Mouse (Mus musculus) ovary, adult 18-20 months (tissue): ENCODE results near the gene B230217C12Rik.

Experiments
- DNase-seq: peaks from one replicate; pipeline ENCODE4 v3.0.0; 2022; ENCODE audit warnings: low spot score, mixed read lengths

The B230217C12Rik gene

DNA sequence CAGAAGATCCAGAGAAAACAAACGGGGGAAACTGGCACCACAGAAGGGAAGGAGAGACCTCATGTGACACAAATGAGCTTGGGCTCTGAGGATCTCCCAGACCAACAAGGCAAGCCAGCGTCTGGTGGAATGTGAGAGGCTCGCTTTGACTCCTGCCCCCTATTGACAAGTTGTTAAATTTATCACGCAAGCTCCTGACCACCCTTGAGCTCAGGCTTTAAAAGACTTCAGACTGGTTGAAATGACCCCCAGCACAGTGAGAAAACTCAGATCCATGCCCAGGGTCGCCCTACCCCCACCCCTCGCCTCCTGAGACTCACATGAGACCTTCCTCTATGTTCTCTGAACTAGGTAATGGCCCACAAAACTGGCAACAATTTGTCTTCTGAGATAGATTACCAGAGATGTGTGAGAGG is at the start of gene B230217C12Rik:
Gene B230217C12Rik, plus strand, starts transcription at position 242 of the 416 bp plus-strand sequence.
- no peak for DNase-seq

DNA sequence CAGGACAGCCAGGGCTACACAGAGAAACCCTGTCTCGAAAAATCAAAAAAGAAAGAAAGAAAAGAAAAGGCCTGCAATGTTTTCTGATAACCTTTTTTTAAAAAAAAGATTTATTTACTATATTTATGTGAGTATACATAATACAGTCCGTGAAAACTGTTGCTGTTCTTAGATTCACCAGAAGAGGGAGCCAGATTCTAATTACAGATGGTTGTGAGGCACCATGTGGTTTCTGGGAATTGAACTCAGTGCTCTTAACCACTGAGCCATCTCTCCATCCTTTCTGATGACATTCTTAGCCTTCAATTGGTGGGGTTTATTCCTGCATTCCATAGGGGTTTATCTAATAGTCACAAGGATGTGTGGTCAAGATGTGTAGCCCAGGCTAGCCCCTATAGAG is 47.4 kb upstream of the B230217C12Rik start:
- DNase-seq = no peak

DNA sequence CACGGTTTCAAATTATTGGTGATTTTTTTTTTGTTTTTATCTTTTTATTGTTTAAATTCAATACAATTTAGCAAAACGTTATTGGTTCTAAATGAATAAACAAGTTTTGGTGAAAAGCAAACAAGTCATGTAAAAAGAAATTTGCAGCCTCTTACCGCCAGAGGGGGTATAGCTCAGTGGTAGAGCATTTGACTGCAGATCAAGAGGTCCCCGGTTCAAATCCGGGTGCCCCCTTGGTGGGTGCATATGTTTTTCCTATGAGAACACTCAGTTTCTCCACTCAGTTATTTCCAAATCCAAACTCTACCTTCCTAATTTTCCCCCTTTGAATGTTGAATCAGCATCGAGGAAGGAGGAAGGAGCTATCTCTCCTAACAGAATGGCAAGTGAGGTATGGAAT is 43.7 kb upstream of the B230217C12Rik start:
- no peak for DNase-seq

DNA sequence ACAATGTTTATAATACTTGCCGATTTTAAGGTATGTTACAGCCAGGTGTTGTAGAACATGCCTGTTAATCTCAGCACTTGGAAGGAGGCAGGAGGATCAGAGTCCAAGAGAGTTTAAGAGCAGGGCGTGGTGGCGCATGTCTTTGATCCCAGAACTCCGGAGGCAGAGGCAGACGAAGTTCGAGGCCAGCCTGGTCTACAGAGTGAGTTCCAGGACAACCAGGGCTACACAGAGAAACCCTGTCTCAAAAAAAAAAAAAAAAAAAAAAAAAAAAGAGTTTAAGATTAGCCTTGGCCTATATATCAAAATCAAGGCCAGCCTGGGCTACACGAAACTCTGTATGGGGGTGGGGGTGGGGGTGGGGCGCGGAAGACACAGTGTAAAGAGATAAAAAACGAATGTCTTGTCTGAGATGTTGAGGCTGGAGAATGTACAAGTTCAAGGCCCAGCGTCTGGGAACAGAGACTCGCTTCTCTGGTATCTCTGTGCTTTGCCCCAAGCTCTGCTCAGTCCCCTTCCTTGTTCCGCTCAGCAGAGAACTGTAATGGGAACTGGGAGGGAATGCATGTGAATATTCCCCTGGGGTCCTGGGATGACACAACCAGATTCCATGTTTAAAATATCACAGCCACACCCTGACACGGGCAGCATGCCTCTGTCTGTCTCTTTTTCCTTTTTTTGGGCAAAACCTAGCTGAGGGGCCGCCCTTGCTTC is 43.1 kb upstream of the B230217C12Rik start:
- no peak for DNase-seq

DNA sequence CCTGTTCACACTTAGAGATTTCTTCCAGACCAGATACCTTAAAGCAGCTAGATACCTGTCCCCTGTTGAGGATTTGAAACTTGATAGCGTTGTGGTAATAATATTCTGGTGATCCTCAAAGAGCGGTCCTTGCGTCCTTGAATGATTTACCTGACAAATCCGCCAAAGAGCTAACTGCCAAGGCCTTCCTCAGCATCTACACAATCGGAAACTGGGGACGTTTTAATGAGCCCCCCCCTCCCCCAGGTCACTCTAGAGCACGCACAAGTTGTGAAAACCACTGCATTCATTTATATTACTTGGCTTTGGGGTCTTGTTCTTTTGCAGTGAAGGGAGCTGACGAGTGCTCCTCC is 42.5 kb upstream of the B230217C12Rik start:
- DNase-seq = no peak

DNA sequence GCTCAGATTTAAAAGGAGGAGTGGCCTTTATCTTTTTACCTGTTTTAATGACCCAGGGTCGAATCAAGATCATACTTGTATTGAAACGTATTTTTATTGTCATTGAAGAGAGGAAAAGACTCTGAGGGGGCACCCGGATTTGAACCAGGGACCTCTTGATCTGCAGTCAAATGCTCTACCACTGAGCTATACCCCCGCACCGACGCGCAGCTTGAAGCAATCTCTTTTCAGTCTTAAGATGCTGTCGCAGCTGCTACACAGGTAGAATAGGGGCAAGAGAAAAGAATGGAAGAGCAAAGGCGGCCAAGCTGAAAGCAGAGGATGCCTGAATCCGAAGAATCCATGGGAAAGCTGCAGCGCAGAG is 41.8 kb upstream of the B230217C12Rik start, which contains the start of gene Lasp1:
Gene Lasp1, plus strand, starts transcription at position 219 of the 364 bp plus-strand sequence.
- peak; percentile 73 for DNase-seq

DNA sequence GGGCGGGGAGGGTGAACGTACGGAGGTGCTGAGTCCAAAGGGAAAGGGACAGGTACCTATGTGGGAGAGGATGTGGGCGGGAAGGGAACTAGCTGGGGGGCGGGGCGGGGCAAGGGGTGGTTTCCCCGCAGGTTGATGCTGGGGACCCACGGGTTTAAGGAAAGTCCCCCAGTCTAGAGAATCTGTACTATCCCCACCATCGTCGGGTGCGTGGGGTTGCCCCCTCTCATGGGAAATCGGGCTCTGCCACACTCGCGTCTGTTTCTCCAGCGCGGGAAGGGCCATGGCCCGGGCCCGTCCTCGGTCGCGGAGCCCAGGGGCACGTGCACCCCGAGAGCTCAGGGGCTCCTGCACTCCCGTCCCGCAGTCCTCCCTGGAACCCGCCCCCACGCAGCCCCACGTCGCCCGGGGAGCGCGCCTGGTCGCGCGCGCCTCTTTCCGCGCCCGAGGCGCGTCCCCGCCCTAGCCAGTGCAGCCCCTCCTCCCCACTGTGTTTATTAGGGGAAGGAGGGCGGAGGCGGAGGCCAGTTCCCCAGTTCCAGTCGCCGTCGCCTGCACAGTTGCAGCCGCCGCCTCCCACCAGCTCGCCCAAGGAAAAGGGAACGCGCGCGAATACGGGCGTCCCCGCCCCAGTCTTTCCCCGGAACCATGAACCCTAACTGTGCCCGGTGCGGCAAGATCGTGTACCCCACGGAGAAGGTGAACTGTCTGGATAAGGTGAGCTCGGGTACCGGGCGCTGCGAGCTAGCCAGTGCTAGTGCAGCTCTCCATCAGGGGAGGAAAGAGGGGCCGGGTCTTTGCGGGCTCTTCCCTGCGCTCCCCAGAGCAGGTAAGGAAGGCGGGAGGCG is 41.2 kb upstream of the B230217C12Rik start:
- peak; percentile 81 for DNase-seq

DNA sequence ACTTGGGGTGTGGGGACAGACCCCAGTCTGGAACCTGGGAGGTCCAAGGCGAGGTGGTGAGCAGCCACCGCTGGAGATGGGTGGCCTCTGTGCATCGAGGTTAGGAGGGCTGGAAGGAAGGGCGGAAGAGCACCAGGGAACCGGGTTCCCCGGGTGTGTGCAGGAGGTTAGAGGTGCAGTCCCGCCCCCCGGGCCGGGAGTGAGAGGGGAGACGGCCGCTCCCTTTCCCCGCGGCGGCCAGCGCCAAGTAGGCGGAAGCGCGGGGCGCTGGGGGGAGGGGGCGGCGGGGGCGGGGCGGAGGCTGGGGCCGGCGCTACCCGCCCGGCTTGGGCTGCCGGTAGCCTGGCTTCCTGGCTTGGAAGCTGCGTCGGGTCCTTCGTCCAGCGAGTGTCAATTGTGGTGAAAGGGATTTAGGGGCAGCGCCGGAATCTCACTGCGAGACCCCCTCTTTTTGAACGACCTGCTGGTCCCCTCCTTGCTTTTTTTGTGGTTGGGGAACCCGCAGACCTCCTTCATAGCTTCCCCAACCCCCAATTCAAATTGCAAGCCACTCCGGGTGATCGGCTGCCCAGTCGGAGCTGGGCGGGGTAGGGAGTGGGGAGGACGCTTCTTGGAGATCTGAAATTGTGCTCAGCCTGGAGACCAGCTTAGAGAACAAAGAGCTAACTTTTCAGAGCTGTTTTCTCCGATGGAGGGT is 40.4 kb upstream of the B230217C12Rik start:
- DNase-seq = peak; percentile 76

DNA sequence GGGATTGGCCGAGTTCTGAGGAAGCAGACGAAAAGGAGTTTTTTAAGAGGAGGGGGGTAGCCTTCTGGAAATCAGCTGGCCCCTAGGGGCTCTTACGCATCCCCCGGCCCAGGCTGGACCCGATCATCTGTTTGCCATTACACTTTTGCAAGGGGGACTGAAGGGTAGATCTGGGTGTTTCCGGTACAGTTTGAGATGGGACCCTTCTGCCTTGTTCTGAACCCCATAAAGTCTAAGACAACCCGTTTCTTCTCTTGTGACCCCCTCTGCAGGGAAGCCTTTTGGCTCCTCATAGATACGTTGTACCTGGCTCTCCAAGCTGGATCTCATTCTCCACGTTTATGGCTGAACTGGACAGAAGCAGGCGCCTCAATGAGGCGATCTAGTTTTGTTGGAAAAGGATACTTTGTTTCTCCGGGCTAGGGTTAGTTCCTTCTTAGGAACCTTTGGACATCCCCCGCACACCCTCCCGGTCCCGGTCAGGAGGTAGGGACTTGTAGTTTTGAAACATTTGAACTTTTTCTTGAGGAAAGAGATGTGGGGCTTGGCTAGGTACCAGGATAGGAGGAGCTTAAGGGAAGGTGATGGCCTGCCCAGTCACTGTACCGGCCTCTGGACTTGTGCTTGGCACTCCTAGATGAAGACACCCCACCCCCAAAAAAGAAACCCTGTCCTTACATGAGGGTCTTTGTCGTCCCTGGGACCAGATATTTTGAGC is 39.7 kb upstream of the B230217C12Rik start:
- no peak for DNase-seq

DNA sequence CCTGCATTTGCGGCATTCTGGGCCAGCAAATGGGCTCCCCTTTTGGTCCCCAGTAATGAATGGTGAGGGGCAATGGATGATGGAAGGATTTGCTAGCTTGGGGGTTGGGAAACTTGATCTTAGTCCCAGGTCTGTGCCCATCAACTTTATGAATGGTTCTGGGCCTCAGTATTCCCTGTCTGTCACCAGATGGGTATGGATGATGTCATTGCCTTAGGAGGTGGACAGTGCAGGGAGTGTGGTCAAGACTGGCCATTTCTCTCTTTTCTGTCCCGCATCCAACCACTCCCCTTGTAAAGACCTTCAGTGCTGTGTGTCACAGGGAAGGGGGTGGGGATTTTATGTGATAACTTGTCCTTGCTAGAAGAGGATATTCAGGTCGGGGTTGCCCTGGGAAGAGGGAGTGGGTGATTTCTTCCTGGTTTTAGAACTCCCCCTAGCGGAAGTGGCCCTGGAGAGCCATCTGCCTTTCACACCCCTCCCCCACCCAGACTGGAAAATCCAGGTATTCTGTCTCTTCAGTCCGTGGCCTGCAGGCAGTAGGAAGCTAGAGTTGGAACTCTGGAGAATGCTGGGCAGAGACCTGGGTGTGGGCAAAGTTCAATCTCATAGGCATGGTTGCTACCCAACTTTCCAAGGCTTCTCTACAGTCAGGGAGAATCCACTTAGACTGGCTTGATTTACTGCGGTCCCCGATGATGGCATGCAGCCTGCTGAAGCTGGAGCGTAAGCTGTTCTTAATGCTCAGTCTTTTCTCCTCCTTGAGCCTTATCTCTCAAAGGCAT is 39.0 kb upstream of the B230217C12Rik start:
- no peak for DNase-seq

DNA sequence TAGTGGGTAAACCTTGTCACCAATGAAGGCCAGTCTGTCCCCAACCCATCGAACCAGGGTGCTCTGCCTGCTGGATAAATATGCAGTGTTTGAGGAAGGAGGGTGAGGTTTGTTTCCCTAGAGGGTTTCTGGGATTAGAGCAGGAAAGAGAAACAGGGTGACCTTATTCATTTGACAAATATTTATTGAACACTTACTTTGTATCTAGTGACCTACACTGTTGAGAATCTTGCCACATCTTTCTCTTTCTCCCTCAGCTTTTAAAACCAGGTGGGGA is 38.4 kb upstream of the B230217C12Rik start:
- no peak for DNase-seq

DNA sequence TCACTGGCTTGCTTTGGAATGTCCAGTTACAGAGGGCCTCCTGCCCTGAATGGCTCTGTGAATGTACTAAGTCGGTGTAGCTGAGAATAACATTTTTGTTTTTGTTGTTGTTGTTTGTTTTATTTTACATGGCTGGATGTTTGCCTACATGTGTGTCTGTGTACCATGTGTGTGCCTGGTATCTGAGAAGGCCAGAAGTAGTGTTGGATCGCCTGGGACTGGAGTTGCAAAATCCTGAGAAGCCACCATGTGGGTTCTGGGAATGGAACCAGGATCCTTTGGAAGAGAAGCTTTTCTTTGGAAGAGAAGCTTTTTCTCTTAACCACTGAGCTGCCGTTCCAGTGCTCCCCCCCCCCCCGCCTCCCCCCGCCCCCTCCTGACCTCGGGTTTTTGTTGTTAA is 38.1 kb upstream of the B230217C12Rik start:
- DNase-seq = no peak

DNA sequence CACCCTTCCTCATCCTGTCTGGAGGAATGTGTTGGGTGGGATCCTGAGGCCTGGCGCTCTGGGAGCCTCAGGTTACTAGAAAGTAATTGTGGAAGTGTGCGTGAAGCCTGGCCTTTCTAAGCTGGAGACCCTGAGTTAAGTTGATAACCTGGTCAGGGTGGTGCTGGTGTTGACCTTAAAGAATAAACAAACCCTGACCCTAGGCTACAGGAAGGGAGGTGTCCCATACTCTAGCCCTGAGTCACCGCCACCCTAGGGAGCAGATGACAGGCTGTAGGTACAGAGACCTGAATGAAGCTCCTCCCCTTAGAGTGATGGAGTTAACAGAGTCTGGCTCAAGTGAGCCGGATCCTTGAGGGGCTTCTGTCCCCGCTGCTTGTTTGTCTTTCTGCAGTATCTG is 36.7 kb upstream of the B230217C12Rik start:
- DNase-seq = no peak

DNA sequence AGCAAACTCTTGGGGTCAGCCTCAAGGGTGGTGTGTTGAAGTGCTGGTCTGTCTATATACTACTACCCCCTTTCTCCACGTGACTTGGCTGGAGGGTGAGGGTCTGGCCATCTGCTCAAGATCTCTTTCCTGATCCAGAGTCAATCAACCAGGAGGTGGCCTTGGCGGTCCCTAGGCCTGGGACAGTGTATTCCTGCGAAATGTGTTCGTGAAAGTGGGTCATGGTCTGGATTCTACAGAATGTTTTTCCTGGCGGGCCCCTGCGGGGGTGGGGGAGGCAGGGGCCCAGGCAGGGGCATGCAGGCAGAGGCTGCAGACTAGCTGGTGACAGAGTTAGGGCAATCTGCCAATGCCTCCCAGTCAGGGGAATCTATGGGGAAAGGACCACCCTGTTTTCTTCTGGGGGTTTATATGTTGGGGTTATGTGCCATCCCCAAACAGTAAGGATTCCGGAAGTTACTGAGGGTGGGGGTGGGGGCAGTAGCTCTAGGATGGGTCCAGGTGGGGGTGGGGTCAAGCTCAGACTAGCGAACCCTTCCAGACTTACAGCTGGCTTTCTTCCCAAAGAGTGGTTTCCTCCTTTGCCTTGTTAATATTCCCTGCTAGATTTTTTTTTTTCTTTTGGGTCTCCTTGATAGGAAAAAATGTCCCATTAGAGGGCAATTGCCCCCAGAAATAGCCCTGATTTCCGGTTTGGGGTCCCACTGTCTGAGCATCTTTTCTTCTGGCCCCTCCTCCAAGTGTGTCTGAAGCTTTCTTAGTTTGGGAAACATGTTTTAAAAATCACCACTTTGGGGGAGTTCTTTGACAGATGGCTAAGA is 35.5 kb upstream of the B230217C12Rik start:
- DNase-seq = no peak

DNA sequence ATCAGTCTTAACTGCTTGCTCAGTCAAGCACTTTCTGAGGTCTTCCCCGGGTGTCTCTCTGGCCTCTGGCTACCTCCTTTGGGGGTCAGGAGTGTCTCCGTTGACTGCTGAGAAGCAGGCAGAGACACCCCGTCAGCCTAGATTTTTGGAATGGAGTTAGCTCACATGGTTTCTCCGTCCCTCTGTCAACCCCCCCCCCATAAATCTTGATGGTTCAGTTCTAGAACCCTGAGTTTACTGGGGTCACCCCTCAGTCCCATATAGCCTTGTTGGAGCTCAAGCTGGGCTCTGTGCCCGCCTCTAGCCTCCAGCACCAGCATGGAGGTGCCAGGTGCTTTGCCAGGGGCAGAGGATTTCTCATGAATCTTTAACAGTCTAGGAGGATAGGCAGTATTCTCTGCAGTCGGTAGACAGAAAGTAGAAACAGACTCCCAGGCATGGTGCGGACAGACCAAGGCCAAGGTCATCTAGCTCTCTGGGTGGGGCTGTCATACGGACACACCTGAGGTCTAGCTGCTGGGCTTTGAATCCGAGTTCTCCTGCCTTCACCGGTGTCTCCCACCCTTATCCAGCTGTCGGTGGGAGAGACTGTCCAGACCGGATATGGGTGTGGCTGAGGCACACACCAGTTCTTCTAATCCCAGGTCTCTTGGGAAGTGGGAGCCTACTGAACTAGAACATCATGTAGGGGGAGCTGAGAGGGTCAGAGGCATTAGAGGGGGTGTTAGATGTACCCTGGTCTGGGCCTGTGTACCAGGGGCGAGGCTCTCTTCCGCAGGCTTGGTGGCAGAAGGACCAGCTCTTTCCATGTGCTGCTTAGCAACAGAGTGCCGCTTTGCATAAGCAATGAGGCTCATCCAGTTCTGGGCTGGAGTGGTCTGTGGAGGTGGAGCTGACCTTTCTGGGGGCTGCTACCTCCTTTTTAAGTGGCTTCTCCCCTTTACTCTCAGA is 34.6 kb upstream of the B230217C12Rik start:
- DNase-seq = no peak

DNA sequence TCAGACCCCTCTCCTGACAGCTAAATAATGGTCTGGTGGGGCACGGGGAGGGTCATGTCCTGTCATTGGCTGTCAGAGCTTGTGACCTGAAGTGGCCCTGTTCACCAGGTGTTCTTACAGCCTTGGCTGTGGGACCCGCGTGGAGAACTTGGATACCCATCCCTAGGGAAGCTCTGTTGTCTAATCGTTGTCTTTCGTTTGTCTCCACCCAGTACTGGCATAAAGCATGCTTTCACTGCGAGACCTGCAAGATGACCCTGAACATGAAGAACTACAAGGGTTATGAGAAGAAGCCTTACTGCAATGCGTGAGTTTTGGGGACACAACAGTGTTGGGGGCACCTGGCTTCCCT is 34.0 kb upstream of the B230217C12Rik start:
- DNase-seq = no peak

DNA sequence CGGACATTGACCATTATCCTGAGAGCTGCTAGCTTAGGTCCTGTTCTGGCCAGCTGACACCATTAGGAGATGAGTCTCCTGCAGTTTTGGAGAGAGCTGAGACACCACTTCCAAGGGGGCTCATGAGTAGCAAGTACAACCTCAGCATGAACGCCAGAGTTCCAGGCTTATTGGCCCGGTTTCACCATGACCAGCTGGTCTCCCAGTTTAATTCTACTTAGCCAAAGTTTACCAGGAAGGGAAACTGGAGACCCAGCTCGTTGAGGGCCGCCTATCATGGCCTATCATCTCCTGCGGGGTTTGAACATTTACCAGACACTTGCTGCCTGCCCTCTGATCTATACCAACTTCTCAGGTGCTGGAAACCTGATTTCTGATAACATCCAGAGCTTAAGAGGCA is 33.0 kb upstream of the B230217C12Rik start:
- DNase-seq = no peak

DNA sequence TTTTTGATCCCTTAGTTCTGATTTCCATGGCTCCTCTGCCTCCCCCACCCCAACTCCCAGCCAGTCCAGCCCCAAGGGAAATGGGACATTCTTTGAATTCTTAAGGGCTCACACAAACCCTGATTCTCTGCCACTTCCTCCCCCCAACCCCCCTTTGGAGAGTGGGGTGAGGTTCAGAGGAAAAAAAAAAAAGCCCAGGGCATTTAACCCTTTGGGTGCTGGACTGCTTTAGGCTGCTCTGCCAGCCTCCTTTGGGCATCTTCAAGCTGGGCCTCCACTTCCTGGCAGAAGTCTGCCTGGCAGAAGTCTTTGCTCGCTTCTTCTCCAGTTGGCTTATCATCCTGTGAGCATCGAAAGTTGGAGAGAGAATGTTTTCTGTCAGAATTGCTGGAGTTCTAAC is 32.5 kb upstream of the B230217C12Rik start:
- no peak for DNase-seq

DNA sequence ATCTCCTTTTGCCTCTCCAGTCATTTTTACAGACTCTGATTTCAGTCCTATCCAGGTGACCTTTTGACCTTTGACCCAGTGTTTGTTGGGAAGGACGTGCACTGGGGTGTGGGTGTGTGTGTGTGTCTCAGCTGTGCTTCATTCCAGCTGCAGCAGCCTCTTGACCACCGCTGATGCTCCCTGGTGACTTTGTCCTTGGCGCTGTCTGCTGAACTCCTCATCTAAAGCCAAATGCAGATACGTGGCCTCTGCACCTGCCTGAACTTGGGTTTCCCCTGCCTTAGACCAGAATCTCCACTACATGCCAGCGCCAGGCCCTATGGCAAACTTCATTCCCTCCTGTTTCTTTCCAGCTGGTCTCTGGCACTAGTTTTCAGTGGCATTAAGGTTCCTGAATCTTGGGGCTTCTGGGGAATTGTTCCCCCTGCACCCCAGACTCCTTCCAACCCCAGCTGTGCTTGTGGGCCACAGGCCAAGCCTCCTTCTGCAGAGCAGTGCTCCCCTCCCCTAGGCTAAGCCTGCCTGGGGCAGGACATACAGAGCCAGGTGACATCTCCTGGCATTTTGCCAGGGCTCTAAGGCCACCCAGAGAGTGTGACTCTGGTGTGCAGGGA is 31.9 kb upstream of the B230217C12Rik start:
- DNase-seq = no peak
